Mouse (Mus musculus) urinary bladder, postnatal 36 days (tissue): ENCODE data around the gene Spty2d1.
"Not testable (repeated sequence)": the region's sequence is repeated elsewhere in the genome, so short reads cannot be mapped to it uniquely, and the experiment has no call there.

Experiments used
- DNase-seq, 2 experiments: peaks; one replicate each; pipeline ENCODE4 v3.0.0; 2022; ENCODE audit warnings: low spot score in 2 of 2, mixed read lengths in 1 of 2

Spty2d1 gene

DNA sequence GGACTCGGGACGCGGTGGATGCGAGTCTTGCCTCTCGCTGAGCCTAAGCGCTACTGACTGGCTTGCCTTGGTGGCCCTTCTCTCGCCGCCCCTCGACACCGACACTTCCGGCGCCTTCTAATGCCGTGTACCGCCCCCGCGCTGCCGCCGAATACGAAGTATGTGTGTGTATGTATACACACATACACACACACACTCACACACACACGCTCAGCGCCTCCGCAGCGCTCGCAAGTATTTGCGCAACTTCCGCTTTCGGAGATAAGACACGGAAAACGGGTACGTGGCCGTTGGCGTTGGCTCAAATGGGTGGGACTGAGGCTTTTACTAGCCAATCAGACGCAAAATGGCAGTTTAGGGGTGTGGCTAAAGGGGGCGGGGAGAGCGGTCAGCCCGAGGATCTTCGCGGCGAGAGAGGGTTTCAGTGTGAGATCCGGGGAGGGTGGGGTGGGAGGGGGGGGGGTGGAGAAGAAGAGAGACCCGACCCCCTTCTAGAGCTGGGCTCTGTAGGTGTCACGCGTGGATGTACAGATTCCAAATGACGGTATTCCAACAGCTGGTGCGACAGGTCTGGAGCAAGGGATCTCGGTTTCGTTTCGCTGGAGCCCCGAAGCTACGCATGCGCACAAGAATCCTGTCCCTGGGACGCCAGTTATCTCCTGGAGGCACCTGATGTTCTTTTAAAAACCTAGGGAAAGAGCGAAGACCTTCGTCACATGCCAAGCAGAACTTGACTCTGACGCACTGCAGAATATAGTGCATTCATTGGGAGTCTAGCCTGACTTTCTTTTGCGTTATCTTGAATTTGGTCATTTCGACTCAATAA, at the start of gene Spty2d1:
Spty2d1 (minus strand) TSS at position 244 of the 826 bp plus-strand sequence.
- DNase-seq = peak; percentile 99 to 100

GRCm38 (mm10) chr7:47056273-47056672, 48.1 kb upstream of the Spty2d1 start:
- no peak for DNase-seq

GRCm38 (mm10) chr7:47055744-47056143, 47.5 kb upstream of the Spty2d1 start:
- DNase-seq = no peak

DNA sequence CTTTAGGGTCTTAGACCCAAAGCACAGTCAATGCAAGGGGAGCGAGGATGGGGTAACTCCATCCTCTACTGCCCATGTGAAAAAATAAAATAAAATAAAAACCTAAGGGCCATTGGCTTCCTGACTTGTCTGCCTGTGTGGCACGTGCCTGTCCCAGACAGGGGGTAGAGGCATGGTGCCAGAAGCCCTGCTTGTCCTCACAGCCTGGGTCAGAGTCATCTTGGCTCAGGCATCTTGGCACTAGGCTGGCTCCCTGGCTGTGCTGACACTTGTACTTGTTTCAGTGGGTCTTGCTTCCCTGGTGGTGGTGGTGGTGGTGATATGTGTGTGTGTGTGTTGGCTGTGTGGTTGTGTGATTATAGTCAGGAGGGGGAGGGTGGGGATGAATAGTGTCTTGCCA, 46.5 kb upstream of the Spty2d1 start:
- DNase-seq = peak in 1 of 2 experiments; percentile 29

DNA sequence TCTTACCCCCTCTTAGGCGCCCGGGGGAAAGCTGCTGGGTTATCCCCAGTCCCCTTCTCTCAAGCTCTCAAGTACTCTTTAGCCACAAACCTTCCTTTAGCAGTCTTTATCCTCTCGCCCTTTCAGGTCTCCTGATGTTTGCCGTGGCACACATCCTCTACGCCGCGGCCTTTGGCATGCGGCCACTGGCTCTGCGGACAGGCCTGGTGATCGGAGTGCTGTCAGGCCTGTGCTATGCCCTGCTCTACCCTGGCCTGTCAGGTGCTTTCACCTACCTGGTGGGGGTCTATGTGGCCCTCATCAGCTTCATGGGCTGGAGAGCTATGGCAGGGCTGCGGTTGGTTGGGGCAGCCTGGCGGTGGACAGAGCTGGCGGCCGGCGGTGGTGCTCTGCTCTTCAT, 45.1 kb upstream of the Spty2d1 start:
- no peak for DNase-seq

GRCm38 (mm10) chr7:47052276-47052675, 44.1 kb upstream of the Spty2d1 start:
- peak in 1 of 2 experiments; percentile 47 for DNase-seq

- peak in 1 of 2 experiments; percentile 38 for DNase-seq
These were observed 43.4 kb upstream of the Spty2d1 start for GRCm38 (mm10) chr7:47051404-47052151.

DNA sequence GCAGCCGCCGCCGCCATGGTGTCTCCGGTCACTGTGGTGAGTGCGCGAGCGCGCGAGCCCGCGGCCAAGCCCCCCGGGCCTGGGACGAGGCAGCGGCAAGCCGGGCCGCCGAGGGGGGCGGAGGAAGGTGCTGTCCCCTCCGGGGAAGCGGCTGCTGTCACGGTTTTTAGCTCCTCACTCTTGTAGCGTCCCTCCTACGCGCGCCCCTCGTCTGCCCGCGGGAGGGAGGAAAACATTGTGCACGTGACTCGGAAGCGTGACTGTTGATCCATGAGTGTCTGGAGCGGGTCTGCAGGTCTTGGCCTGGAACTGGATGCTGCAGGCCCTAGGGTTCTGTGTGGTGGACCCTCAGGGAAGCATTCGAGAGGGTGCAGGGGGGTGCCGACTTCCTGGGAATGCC, 42.6 kb upstream of the Spty2d1 start:
- peak in 1 of 2 experiments; percentile 38 for DNase-seq

DNA sequence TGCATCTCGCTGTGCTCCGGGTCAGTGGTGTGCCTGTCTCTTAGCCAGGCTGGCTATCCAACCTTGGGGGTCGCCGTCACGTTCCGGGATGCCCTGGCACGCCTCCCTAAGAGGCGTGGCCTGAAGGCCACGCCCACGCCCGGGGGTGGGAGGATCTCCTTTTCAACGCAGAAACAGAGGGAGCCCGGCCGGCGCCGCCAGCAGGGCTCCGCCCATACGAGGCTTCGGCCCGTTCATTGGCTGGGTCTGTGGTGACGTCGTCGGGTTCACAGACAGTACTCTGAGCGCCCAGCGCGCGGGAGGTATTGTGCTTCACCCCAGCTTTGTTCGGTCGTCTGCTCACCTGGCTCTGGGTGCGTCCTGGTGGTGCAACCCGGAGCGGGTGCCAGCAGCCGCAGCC, 42.2 kb upstream of the Spty2d1 start, which contains the start of gene Tmem86a:
Tmem86a (plus strand) TSS at position 236 of the 400 bp plus-strand sequence.
- peak; percentile 89 to 94 for DNase-seq

DNA sequence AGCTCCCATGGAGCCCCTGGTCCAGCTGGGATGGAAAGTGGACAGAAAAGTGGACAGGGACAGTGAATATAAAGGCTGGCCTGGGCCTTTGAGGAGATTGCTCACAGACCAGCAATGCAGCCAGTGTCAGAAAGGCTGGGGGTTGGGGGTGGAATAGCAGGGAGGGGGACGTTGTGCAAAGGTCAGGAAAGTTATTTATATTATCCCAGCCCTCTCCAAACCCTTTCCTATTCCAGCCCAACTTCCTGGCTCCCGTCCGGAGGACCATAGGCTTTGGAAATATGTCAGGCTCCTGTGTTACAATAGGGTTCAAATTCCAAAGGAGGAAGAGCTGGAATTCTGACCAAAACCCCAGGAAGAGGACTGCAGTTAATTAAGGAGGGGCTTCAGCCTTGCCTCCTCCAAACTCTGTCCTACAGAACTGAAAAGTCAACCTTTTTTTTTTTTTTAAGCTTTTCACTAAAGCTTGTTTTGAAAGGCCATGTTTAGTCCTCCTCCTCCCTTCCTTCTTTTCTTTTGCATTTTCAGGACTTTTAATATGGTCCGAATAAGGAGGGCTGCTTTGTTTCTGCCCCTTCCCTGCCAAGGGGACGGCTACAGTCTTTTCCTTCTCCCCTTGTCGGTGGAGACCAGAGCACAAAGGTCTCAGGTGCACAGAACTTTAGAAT, 34.7 kb upstream of the Spty2d1 start:
- DNase-seq = no peak

DNA sequence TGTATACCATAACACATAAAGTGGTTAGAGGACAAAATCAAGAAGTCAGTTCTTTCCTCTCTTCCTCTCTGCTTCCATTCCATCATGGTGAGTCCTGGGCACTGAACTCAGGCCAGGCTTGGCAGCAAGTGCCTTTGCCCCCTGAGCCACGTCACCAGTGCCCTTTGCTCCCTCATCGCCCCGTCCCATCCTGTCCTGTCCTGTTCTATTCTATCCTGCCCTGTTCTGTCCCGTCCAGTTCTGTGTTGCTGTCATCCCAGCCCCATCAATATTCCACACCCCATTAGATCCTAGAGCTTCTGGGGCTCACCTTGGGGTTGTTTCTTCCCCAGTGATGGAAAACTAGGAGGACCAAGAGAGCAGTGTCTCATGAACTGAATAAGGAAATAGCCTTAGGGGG, 33.9 kb upstream of the Spty2d1 start:
- DNase-seq = no peak

GRCm38 (mm10) chr7:47041706-47042105, 33.5 kb upstream of the Spty2d1 start:
- no peak for DNase-seq

GRCm38 (mm10) chr7:47035426-47035825, 27.2 kb upstream of the Spty2d1 start:
- no peak for DNase-seq

DNA sequence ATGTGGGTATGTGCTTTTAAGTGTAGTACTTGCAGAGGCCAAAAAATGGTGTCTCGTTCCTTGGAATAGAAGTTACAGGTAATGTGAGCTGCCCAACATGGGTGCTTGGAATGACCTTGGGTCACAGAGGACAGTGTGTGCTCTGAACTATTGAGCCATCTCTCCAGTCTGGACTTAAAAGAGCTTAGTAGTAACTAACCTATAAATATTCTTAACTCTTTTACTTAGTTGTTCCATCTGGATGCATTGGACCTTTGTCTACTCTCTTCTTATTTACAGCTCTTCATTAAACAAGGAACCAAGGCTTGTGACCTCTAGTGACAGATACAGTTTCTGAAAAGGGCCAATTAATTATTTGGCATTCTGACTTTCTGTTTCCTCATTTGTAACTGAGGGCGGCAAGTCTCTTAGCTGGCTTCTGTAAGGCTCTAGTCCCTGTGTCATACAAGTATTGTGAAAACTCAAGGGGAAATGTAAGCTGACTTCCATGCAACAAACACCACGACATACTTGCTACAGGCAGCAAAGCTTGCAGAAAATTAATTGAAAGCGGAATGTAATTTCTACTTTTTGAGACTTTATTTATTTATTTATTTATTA, 26.7 kb upstream of the Spty2d1 start:
- no peak for DNase-seq

GRCm38 (mm10) chr7:47031371-47031770, 23.2 kb upstream of the Spty2d1 start:
- no peak for DNase-seq

GRCm38 (mm10) chr7:47030517-47031193, 22.4 kb upstream of the Spty2d1 start:
- DNase-seq = no peak

- no peak for DNase-seq
These were observed 19.3 kb upstream of the Spty2d1 start for GRCm38 (mm10) chr7:47027520-47027919.

GRCm38 (mm10) chr7:47026899-47027298, 18.7 kb upstream of the Spty2d1 start:
- not testable (repeated sequence) for DNase-seq

GRCm38 (mm10) chr7:47025429-47025828, 17.2 kb upstream of the Spty2d1 start:
- DNase-seq = no peak

- DNase-seq = no peak
These were observed 16.2 kb upstream of the Spty2d1 start for GRCm38 (mm10) chr7:47024454-47024853.

DNA sequence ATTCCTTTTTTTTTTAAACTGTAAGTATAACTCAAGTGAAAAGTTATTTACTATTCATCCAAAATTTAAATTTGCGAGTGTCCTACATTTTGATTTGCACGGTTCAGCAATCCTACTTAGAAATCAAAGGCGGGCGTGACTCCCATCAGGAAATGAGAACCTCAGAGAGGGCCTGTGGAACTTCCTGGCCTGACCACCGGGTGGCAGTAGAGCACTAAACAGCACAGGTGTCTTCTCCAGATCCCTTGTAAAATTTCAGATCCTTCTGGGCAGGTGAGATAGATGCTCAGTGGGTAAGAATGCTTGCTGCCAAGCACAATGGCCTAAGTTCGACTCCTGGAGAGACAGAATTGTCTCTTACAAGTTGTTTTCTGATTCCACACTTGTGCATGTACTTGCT, 15.3 kb upstream of the Spty2d1 start:
- DNase-seq = peak; percentile 77 to 83
